Mouse (Mus musculus): ENCODE results near the gene Gps2. TPM values are rescaled to one million over a fixed set of nuclear protein-coding genes. Genes with fewer than 3 reads are reported as not detected.
A peak's percentile ranks its signal among the peaks of the same experiment; 100 is the strongest.
"Not testable (repeated sequence)": the region's sequence is repeated elsewhere in the genome, so short reads cannot be mapped to it uniquely, and the experiment has no call there.

Gene Gps2
- polyA plus RNA-seq, 1 experiment from 2014 or later = 107 TPM

GRCm38 (mm10) chr11:69908645-69909044 lies 5.0 kb upstream of the Gps2 start:
- Histone ChIP-seq H3K27ac (no peak overlapping the region), H3K9me3 (replicated peaks) (no peaks in the 10 kb centered on the region), H3K4me2 (no peak overlapping the region), H3K36me3 (peaks cover 98% of the 10 kb centered on the region), H3K9ac (no peak overlapping the region), H3K27me3 (no peaks in the 10 kb centered on the region), H3K4me3 (replicated peaks) (no peak overlapping the region), H3K4me1 (replicated peaks) (peaks cover 12% of the 10 kb centered on the region)
- ATAC-seq (ENCODE audit: low read depth) (no peak), DNase-seq (no peak)
- WGBS (ENCODE audit: insufficient replicate concordance) = 92% methylated on average over 11 of the region's 11 CpGs

GRCm38 (mm10) chr11:69909174-69909573 lies 4.5 kb upstream of the Gps2 start:
- WGBS (ENCODE audit: insufficient replicate concordance) = 84% methylated on average over 5 of the region's 5 CpGs
- H3K4me1 ChIP-seq (replicated peaks) = peaks cover 12% of the 10 kb centered on the region
- peaks cover 93% of the 10 kb centered on the region for H3K36me3 ChIP-seq
- H3K4me3 ChIP-seq (replicated peaks) = no peak overlapping the region
- H3K9ac ChIP-seq = no peak overlapping the region
- DNase-seq (no peak), ATAC-seq (ENCODE audit: low read depth) (no peak)
- no peaks in the 10 kb centered on the region for H3K27me3 ChIP-seq
- no peaks in the 10 kb centered on the region for H3K9me3 ChIP-seq (replicated peaks)
- no peak overlapping the region for H3K27ac ChIP-seq
- H3K4me2 ChIP-seq = no peak overlapping the region

DNA sequence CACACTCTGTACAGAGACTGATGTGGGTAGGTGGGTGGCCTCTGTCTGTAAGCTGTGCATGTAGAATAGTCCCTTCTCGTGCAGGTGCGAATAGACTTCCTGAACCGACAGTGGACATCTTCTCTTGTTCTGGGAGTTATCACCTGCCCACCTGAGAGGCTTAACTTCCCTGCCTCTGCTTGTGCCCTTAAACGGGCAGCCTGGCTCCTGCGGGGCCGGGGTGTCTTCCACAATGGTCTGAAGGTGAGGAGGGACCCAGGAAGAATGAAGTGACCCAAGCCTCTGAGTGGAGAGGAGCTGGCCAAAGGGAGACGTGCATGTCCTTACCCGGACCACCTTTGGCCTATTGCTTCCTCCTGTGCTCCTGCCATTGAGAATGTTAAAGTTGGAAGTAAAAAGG lies 3.5 kb upstream of the Gps2 start:
- H3K4me1 ChIP-seq (replicated peaks) = peaks cover 18% of the 10 kb centered on the region
- DNase-seq (no peak), ATAC-seq (ENCODE audit: low read depth) (no peak)
- H3K9me3 ChIP-seq (replicated peaks) = no peaks in the 10 kb centered on the region
- no peak overlapping the region for H3K27ac ChIP-seq
- H3K27me3 ChIP-seq = no peaks in the 10 kb centered on the region
- H3K4me3 ChIP-seq (replicated peaks) = no peak overlapping the region
- H3K4me2 ChIP-seq = no peak overlapping the region
- H3K36me3 ChIP-seq = peaks cover 90% of the 10 kb centered on the region
- WGBS (ENCODE audit: insufficient replicate concordance) = 80% methylated on average over 8 of the region's 8 CpGs
- H3K9ac ChIP-seq = no peak overlapping the region

DNA sequence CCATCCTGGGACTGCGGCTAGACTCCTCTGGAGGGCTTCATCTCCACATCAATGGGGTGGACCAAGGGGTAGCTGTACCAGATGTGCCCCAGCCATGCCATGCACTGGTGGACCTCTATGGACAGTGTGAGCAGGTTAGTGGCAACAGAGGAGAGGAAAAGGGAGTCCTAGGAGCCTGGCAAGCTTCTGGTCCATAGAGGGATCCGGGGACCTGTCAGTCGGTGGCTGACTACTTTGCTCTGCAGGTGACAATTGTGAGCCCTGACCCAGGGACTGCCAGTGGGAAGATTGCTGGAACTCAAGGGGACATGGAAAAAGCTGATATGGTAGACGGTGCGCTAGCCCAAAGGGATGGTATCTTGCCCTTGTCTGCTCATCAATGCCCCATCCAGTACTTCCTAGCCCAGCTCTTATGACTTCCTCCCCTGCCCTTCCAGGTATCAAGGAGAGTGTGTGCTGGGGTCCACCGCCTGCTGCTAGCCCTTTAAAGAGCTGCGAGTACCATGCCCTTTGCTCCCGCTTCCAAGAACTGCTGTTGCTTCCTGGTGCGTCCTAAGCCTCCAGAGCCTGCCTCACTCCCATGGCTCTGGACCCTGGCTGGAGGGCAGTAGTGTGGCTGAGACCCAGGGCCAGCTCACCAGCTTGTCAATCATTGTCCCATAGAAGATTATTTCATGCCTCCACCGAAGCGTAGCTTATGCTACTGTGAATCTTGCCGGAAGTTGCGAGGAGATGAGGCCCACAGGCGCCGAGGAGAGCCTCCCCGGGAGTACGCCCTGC lies 2.7 kb upstream of the Gps2 start:
- Histone ChIP-seq H3K27me3 (no peaks in the 10 kb centered on the region), H3K4me3 (replicated peaks) (no peak overlapping the region), H3K9me3 (replicated peaks) (no peaks in the 10 kb centered on the region), H3K9ac (no peak overlapping the region), H3K36me3 (peaks cover 90% of the 10 kb centered on the region), H3K27ac (peak overlapping the region; percentile 26; the same call in 1 of the 2 replicates), H3K4me1 (replicated peaks) (peaks cover 26% of the 10 kb centered on the region), H3K4me2 (no peak overlapping the region)
- DNase-seq (no peak), ATAC-seq (ENCODE audit: low read depth) (no peak)
- WGBS (ENCODE audit: insufficient replicate concordance) = 85% methylated on average over 17 of the region's 17 CpGs

- 83% methylated on average over 6 of the region's 6 CpGs for WGBS (ENCODE audit: insufficient replicate concordance)
- no peak for DNase-seq
These were observed 2.0 kb upstream of the Gps2 start for GRCm38 (mm10) chr11:69911701-69912100.

GRCm38 (mm10) chr11:69912716-69913530 lies 765 bp upstream of the Gps2 start:
- no peaks in the 10 kb centered on the region for H3K27me3 ChIP-seq
- WGBS (ENCODE audit: insufficient replicate concordance) = 75% methylated on average over 15 of the region's 15 CpGs
- H3K9me3 ChIP-seq (replicated peaks) = no peaks in the 10 kb centered on the region
- H3K36me3 ChIP-seq = peaks cover 90% of the 10 kb centered on the region
- DNase-seq (no peak), ATAC-seq (ENCODE audit: low read depth) (no peak)
- H3K27ac ChIP-seq = peak overlapping the region; percentile 99
- peak overlapping the region; percentile 91 for H3K4me3 ChIP-seq (replicated peaks)
- peak overlapping the region; percentile 98 for H3K4me2 ChIP-seq
- H3K4me1 ChIP-seq (replicated peaks) = peaks cover 46% of the 10 kb centered on the region
- peak overlapping the region; percentile 99 for H3K9ac ChIP-seq

More at GRCm38 (mm10) chr11:69911701-69912100, 2.0 kb upstream of the Gps2 start:
- peaks cover 34% of the 10 kb centered on the region for H3K4me1 ChIP-seq (replicated peaks)
- no peak for ATAC-seq (ENCODE audit: low read depth)
- H3K4me3 ChIP-seq (replicated peaks) = no peak overlapping the region
- H3K27me3 ChIP-seq = no peaks in the 10 kb centered on the region
- H3K27ac ChIP-seq = no peak overlapping the region
- H3K9me3 ChIP-seq (replicated peaks) = no peaks in the 10 kb centered on the region
- peaks cover 90% of the 10 kb centered on the region for H3K36me3 ChIP-seq
- H3K9ac ChIP-seq = no peak overlapping the region
- H3K4me2 ChIP-seq = no peak overlapping the region

- H3K4me2 ChIP-seq = peak overlapping the region; percentile 98
- DNase-seq (no peak), ATAC-seq (ENCODE audit: low read depth) (no peak; the same call in 1 of the 2 replicates)
- peaks cover 90% of the 10 kb centered on the region for H3K36me3 ChIP-seq
- peak overlapping the region; percentile 99 for H3K27ac ChIP-seq
- H3K4me1 ChIP-seq (replicated peaks) = peaks cover 60% of the 10 kb centered on the region
- H3K4me3 ChIP-seq (replicated peaks) = peak overlapping the region; percentile 91
- 1% methylated on average over 17 of the region's 17 CpGs for WGBS (ENCODE audit: insufficient replicate concordance)
- H3K27me3 ChIP-seq = no peaks in the 10 kb centered on the region
- peak overlapping the region; percentile 99 for H3K9ac ChIP-seq
- no peaks in the 10 kb centered on the region for H3K9me3 ChIP-seq (replicated peaks)
These were observed 680 bp downstream of the Gps2 start for GRCm38 (mm10) chr11:69914372-69914764.

- ATAC-seq (ENCODE audit: low read depth) (no peak), DNase-seq (no peak)
- H3K27ac ChIP-seq = peak overlapping the region; percentile 99
- H3K4me2 ChIP-seq = peak overlapping the region; percentile 98
- H3K9me3 ChIP-seq (replicated peaks) = no peaks in the 10 kb centered on the region
- WGBS (ENCODE audit: insufficient replicate concordance) = 20% methylated on average over 9 of the region's 9 CpGs
- H3K4me1 ChIP-seq (replicated peaks) = peaks cover 62% of the 10 kb centered on the region
- H3K27me3 ChIP-seq = no peaks in the 10 kb centered on the region
- peak overlapping the region; percentile 99 for H3K9ac ChIP-seq
- H3K36me3 ChIP-seq = peaks cover 85% of the 10 kb centered on the region
- peak overlapping the region; percentile 91 for H3K4me3 ChIP-seq (replicated peaks)
These were observed 1.3 kb downstream of the Gps2 start for GRCm38 (mm10) chr11:69914917-69915430.

GRCm38 (mm10) chr11:69915667-69916627 lies 2.3 kb downstream of the Gps2 start:
- Histone ChIP-seq H3K4me3 (replicated peaks) (peak overlapping the region; percentile 91), H3K27me3 (no peaks in the 10 kb centered on the region), H3K27ac (peak overlapping the region; percentile 99), H3K4me2 (peak overlapping the region; percentile 98), H3K4me1 (replicated peaks) (peaks cover 62% of the 10 kb centered on the region), H3K36me3 (peaks cover 75% of the 10 kb centered on the region), H3K9me3 (replicated peaks) (no peaks in the 10 kb centered on the region), H3K9ac (peak overlapping the region; percentile 99)
- DNase-seq = peak; percentile 83
- peak; percentile 70 for ATAC-seq (ENCODE audit: low read depth)
- 16% methylated on average over 5 of the region's 5 CpGs for WGBS (ENCODE audit: insufficient replicate concordance)

DNA sequence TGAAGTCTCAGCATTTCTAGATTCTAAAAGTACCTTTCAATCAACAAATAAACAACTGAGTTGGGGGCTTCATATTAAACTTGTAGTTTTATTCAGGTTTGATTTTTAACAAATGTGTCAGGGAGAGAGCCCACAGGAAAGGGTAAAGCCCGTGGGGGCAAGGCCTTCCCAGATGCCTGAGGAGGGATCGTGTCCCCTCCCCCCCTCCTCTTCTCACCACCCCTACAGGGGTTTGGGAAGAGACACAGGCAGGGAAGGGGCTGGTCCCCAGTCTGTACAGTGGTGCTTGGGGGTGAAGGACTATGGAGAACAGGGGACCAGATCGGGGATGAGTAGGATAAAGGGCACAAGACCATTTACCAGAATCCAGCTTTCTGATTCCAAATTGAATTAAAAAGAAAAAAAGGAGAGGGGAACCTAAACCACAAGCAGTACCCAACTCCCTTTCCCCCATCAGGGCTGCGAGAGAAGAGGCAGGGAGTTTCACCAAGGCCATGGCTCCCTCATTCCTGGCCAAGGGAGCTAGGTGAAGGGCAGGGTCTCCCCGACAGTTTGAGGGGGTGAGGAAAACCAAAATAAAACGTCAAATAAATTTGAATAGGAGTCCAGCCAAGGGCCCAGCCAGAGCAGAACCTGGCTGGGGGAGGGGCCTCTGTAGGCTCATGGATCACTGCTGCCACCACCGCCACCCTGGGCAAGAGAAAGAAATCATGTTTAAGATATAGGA lies 3.1 kb downstream of the Gps2 start:
- DNase-seq; H3K27me3 ChIP-seq; ATAC-seq (ENCODE audit: low read depth); H3K9me3 ChIP-seq (replicated peaks): not testable (repeated sequence)
- H3K4me1 ChIP-seq (replicated peaks) = peaks cover 62% of the 10 kb centered on the region
- peaks cover 67% of the 10 kb centered on the region for H3K36me3 ChIP-seq
- H3K4me2 ChIP-seq = peak overlapping the region; percentile 98
- WGBS (ENCODE audit: insufficient replicate concordance) = 20% methylated on average over 7 of the region's 7 CpGs
- peak overlapping the region; percentile 99 for H3K27ac ChIP-seq
- peak overlapping the region; percentile 99 for H3K9ac ChIP-seq
- H3K4me3 ChIP-seq (replicated peaks) = peak overlapping the region; percentile 91
